Mouse (Mus musculus) urinary bladder, postnatal 36 days (tissue): ENCODE measurements around the gene 1700016H13Rik.

Source experiments
- DNase-seq, 2 experiments: peaks; one replicate each; pipeline ENCODE4 v3.0.0; 2022; ENCODE audit warnings: low spot score in 2 of 2, mixed read lengths in 1 of 2

1700016H13Rik gene

DNA sequence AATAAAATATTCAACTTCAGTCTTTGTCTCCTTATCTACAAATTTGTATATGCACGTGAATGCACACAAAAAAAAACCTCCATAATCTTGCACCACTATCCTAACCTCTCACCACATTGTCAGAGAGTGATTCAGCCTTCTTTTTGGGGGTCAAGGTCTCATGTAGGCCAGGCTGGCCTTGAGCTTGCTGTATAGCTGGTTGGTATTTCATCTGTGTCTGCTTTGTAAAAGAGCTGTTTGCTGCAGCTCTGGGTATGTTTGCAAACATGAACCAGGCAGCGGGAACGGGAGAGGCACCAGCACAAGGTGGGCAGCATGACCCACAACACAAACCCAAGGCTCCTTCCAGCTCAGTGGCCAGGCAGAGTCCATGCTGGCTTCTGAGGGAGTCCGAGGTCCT lies 17.8 kb upstream of the 1700016H13Rik start:
- no peak for DNase-seq

DNA sequence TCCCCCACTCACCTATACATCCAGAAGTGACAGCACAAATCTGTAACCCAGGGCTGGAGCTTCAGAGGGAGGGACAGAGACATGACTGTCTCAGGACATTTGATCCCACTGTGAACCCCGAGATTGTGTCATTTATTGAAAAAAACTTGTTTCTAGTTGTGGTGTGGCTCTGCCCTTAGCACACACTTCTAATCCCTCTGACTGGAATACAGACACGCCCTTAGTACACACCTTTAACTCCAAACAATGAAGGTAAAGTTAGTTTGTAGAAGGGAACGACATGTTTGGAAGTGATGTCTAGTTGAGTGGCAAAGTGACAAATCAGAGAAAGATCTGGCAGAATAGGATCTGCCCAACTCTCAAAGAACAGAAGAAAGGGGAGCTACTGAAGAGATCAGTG lies 16.0 kb upstream of the 1700016H13Rik start:
- no peak for DNase-seq

DNA sequence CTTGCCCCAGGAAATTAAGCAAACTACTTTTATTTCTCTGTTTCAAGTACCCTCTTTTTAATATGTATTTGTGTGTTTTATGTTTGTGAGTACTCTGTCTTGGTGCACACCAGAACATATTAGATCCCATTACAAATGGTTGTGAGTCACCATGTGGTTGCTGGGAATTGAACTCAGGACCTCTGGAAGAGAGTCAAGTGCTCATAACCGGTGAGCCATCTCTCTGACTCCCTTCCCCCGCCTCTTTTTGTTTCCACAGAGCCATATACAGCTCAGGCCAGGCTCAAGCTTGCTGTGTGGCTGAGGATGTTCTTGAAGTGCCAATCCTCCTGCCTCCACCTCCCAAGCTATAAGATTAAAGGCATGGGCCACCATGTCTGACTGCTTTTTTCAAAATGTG lies 10.1 kb upstream of the 1700016H13Rik start:
- no peak for DNase-seq

DNA sequence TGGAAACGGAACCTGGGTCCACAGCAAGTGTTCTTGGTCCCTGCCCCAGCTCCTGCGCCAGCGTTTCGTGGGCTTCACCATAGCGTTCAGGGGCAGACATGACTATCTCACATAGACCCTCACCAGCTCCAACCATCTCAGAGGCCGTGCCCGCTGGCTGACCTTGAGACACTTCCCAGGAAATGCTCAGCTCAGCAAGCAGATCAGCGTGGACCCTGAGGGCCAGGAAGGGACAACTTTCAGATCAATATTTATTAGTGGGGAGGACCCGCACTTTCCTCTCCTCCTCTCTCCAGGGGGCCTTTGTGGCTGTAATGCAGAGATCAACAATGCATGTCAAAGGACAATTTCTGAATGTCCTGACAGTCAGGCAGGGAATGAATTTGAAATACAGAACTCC lies 9.1 kb upstream of the 1700016H13Rik start:
- DNase-seq, result no peak

DNA sequence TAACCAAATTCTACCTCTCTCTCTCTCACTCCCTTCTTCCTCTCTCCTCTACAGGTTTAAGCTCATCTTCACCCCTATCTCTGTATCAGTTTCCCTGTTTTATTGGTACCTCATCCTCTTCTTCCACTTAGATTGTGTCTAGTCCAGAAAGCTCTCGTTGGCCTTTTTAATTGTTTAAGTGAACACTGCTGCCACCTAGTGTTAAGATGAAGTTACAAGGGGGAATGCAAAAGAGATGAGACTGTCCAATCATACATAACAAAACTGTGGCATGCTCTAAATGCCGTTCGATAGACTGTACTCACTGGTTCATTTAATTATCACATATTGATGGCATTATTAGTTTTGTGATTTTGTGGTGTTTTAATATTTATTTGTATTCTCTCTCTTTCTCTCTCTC lies 3.8 kb upstream of the 1700016H13Rik start:
- DNase-seq, result no peak

DNA sequence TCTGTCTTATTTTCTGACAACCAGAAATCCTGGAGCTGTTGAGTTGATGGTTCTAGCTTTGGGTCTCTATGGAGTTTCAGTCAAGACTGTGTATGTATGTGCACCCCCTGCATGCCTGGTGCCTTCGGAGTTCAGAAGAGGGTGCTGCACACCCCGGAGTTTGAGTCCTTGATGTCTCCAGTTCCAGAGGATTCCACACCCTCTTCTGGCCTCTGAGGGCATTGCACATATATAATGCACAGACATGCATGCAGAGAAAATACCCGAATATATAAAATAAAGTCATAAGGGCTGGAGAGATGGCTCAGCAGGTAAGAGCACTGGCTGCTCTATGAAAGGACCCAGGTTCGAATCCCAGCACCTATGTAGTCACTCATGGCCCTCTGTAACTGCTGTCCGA lies 3.1 kb upstream of the 1700016H13Rik start:
- no peak for DNase-seq

DNA sequence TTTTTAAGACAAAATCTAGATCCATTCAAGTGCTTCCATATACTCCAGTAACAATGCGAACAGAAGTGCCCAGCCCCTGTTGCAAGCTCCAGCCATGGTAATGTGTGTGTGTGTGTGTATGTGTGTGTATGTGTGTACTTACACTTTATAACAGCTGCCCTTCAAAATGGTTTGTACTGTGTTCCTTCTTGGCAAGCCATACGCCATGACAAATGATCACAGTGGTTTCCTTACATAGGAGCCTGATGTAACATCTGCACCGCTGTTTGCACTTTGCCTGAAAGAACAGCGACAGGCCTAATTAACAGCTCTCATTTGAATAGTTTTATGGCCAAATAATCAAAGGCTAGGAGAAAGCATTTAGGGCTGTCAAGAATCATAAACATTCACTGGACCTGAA lies 1.0 kb downstream of the 1700016H13Rik start:
- DNase-seq, result no peak

DNA sequence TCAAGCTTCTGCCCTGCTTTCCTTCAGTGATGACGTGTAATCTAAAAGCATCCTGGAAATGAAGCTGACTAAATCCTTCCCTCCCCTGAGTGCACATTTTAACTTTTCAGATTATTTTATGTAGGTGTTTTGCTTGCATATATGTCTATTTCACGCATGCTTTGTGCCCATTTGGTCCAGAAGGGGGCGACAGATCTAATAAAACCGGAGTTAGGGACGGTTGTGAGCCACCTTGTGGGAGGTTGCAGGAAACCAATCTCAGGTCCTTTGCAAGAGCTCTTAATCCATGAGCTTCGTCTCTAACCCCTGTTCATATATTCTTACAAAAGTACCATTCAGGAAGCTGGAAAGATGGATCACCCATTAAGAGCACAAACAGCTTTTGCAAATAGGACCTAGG lies 1.6 kb downstream of the 1700016H13Rik start:
- no peak for DNase-seq

DNA sequence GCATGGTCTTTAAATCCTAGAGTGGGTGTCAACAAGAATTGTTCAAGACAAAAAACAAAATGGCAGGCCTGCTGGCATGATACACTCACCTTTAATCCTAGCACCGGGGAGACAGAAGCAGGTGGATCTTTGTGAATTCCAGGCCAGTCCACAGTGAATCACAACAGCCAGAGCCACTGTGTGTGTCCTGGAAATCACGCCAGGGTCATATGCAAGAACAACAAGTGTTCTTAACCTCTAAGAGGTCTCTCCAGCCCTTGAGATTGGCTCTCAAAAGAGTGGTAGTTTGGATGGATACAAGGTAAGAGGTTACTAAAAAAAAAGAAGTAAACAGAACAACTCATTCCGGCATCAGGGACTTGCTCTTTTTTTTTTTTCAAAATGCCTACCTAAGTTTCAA lies 8.5 kb downstream of the 1700016H13Rik start:
- DNase-seq, result no peak

DNA sequence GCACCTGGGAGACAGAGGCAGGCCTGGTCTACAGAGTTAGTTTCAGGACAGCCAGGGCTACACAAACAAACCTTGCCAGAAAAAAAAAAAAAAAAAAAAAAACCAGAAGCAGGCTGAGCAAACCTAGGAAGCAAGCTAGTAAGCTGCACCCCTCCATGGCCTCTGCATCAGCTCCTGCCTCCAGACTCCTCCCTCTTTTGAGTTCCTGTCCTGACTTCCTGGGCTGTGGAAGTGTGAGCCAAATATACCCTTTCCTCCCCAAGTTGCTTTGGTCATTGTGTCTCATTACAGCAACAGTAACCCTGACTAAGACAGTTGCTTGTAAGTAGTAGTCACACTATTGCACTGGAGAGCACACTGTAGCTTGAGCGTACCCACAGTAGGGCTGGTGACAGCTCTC lies 11.6 kb downstream of the 1700016H13Rik start:
- no peak for DNase-seq

DNA sequence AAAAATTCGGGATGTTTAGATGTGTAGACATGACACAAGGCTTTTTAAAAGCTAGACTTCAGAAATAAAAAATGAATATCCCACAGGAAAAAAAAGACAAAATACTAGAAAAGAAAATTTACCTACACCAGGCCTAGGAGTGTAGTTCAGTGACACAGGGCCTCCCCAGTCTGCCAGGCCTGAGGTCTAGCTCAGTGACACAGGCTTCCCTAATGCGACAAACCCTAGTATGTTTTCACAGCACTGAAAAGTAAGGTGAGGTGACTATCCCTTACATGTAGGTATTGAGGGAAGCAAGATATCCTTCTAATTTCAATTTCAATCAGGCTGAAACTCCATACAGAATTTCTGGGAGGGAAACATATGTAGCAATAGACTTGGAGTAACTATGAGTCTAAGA lies 18.6 kb downstream of the 1700016H13Rik start:
- no peak for DNase-seq

DNA sequence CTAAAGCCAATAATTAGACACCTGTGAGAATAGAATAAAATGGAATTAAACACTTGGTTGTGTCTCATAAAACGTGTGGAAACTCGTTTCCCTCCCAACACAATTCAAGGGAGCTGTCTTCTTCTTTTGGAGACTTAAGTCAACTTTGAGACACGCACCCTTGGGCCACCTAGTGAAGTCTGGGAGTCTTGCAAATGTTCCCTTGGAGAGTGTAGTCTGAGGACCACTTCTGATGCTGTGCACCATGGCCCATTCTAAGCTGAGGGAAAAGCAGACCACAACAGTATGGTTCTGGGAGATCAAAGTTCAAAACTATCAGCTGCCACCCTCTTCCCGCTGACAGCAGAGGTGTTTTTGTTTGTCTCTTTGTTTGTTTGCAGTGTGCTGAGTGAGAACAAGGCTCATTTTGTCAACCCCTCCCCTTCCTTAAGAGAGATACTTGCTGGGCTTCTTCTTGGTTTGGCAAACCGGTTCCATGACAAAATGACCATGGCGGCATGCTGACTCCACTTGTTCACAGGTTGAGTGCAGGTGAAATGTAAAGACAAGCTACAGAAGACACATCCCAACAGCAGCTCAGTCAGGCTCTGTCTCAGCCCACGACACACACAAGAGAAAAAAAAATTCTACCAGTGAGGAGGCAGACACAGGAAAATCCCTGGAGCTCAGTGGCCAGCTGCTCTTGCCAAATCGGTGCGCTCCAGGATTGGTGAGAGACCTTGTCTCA lies 25.8 kb downstream of the 1700016H13Rik start:
- DNase-seq, result no peak

DNA sequence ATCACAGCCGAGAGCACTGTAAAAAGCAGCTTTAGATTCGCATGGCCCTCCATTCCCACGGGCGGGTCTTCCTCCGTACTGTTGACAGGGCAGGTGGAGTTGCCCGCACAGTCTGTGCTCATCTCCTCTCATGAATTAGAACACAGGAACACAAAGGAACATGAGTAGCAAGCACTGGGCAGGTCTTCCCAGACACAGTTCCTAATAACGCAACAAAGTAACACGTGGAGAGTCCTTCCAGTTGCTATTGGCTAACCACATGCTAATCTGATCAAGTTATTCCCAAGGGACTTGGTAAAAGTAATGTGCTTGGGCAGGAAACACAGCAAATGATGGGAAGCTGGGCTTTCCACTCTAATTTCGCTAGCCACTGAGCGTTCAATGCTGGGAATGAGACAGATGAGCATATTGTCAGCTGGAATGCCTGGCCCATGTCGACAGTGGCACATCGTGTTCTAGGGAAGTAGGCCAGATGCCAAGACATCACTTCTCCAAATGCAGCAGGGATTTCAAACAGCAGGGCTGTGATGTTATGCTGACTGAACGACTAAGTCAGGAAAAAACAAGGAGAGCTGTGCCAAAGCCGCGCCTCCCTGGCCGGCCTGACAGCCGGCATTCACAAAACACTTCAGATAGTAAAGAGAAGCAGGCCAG lies 26.6 kb downstream of the 1700016H13Rik start, which contains the start of gene Slc10a6:
Slc10a6 (minus strand) TSS at position 293 of the 654 bp plus-strand sequence.
- DNase-seq, result peak; percentile 60 to 89

DNA sequence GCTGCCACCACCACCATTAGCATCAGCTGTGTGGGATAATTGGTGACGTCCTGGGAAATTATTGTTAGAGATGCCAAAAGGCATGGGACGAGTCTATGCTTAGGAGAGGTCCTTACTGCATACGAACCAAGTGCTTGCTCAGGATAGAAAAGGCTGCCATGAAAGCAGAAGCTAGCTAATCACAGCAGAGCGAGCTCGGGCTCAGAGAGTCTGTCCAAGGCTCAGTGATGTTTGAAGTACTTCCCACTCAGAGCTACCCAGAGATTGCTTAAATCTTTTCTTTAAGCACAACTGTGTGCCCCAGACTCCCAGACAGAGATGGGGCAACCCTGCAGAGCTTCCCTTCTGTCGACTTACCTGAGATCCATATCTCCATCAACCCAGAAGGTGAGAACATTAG lies 27.3 kb downstream of the 1700016H13Rik start:
- no peak for DNase-seq

DNA sequence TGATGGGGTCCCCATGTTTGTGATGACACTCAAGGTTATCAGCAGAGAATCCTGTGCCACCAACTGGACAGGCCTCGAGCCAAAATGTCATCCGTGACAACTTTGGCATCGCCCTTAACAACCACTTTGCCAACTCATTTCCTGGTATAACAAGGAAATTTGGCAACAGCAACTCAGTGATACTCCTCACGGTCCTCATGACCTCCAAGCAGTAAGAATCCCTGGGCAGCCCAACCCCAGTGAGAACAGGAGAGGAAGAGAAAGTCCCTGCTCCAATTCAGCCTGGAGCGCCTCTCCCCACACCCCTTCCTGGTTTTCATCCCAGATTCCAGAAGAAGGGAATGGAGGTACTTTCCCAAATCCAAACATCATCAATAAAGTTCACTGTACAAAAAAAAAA lies 31.0 kb downstream of the 1700016H13Rik start:
- no peak for DNase-seq

DNA sequence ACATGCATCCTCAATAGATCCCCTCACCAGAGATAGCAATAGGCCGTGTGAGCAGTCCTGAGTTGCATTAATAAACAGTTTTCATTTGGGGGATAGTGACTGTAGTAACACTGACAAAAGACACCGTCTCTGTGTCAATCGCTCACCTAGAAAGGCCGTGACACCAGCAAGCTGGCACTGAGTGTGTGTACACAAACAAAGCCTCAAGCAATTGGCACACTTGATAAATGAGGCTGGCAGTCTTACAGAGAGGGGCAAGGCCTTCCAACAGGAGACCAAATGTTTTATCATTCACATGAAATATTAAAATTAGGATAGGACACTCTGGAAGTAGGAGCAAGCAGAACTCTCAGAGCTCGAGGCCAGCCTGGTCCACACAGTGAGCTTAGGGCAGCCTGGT lies 33.5 kb downstream of the 1700016H13Rik start:
- no peak for DNase-seq

DNA sequence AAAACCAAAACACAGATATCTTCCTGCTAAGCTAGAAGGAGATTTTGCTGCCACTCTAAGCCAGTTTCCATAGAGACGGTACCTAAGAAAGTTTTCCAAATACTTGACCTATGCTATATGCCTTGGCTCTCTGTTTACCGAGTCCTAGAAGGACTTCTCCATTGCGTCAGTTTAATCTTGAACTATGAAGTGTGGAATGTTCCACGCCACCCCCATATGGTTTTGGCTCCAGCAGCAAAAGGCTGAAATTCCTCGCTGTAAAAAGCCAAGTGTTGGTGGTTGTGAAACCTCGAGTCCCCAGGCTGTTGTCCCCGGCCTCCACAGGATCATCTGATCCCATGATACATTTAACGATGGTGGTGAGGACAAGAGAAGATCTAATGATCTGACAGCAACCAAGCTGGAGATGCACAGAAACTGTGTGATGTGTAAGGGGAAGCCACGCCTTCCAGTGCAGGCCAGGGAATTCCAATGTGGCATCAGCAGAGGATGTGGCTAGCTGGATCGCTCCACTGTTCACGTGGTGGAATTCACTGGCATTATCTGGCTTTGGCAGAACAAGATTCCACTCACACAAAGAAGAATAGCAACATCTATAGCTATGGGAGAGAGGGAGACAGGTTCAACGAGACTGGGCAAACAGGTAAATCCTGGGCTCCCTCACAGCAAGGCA lies 35.4 kb downstream of the 1700016H13Rik start:
- peak in 1 of 2 experiments; percentile 57 for DNase-seq

DNA sequence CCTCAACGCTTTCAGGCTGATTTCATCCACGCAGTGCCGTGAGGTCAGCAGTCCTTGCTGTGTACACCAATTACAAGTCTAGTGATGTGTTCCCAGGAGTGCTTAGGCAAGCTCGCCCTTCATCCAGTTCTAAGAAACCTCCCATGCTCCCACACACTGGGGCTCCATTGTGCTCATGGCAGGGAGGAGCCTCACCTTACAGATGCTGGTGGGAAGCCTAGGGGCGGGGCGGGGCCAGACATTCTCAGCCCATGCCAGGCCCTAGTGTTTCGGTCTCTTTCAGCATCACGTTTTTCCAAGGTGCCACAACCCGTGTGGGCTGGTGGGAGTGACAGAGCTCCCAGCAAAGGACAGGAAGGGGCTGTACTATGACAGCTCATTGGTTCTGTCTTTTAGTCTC lies 38.6 kb downstream of the 1700016H13Rik start:
- no peak for DNase-seq

DNA sequence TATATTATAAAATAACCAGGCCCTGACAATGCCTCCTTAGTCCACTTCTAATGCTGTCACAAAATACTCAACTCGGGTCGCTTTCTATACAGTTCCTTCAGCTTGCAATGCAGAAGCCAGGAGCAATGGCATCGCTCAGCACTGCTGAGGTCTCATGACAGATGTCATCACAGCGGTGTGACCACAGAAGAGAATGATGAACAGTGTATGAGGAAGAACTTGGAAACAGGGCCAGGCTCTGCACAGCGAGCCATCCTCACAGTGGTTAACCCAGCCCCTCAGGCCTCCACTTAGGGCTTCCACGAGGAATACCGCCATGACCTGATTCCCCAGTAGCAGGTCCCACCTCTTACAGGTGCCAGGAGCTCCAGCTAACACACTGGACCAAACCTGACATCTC lies 41.5 kb downstream of the 1700016H13Rik start:
- no peak for DNase-seq

DNA sequence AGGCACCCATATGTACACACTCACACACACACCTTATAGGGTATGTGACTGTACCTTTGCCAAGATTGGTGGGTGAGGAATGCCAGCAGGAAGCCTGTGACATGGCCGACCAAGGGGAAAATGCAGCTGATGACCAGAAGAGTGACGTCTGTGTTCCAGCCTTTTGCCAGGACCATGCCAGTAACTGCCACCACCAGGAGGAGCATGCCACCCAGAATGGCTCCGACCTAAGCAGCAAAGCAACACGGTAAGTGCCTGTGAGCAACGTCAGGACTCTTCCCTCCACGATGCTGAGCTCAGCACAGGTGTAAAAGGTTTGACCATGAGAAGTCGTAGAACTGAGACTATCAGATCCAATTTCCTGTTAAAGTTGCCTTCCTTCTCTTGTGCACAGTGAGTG lies 43.5 kb downstream of the 1700016H13Rik start:
- DNase-seq, result no peak

DNA sequence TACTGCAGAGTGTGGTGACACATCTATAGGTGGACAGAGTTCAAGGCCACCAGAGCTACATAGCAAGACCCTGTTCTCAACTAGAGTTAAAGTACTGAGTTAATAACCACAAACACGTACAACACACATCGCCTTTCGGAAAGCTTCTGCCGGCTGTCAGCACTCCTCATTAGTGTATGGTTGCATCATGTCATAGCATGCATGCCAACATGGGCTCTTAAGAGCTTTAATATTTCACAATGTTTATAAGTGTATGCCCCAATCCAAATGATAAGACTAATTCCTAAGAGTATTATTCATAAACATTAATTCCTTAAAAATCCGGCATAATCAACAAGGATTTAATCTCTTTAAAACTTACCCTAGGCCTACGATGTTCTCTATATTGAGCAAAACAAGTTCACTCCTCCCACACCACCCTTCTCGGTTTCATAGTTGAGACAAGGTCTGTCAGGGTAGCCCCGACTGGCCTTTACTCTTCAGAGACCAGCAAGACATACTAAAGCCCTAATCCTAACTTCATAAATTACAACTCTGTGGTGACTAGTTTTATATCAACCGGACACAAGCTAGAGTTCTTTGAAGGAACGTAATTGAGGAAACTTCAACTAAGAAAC lies 44.8 kb downstream of the 1700016H13Rik start:
- DNase-seq, result no peak

DNA sequence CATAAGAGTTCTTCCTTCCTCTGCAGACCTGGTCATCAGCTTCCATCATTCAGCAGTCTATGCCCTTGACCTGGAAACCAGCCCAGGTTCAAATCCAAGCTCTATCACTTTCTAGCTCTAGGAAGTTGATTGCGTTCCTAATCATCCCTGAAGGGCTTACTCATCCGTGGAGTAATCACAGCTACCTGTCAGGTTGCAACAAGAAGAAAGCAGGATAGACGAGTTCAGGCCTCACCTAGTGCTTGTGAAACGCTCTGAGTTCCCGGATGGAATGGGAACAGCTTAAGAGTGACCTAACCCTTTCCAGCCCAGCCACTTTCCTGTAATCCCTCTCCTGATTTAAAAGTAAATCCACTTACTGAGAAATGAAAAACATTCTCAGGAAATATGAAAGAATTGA lies 45.7 kb downstream of the 1700016H13Rik start:
- no peak for DNase-seq

DNA sequence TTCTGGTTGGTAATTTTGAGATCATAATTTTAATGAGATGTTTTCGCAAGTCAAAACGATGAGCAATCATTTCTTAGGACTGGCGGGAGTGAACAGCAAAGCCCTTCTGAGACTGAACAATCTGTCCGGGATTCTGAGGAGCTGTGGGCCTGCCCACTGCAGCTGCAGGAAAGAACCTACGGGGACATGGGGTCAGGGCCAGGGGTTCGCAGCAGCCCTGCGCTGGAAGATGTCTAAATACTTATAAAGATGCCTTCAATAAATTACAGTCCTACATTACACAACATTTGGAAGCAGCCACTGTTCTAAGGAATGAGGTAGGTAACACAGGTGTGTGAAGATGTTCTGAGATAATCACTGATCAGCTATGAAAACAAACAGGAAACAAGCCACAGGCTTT lies 50.1 kb downstream of the 1700016H13Rik start:
- no peak for DNase-seq
